Mouse (Mus musculus): ENCODE measurements around the gene Hoxd10.

GRCm38 (mm10) chr2:74691022-74691951, at the start of gene Hoxd10:
- peak; percentile 58 for TF ChIP-seq CTCF (IDR thresholded peaks at IDR 0.05; ENCODE audit: low read depth)
- no peak for TF ChIP-seq EP300 (optimal IDR thresholded peaks at IDR 0.05)
